Mouse (Mus musculus) MEL (cell line): Measurements from ENCODE around the gene Hrk.

ENCODE experiments used
- CTCF ChIP-seq, 3 experiments: IDR thresholded peaks in 2 of 3; conservative IDR thresholded peaks in 1 of 3; 2 replicates each; pipeline ENCODE4 v1.5.1; 2011 to 2012; ENCODE audit warnings: low read length in 3 of 3, low read depth in 2 of 3, mild to moderate bottlenecking in 2 of 3, improper control_type of control experiment in 1 of 3, inconsistent platforms in 1 of 3, mixed read lengths in 1 of 3, moderate library complexity in 1 of 3; ENCODE audit not compliant: control insufficient read depth in 1 of 3, insufficient read depth in 1 of 3, poor library complexity in 1 of 3, severe bottlenecking in 1 of 3
- EP300 ChIP-seq, 2 experiments: IDR thresholded peaks; 2 replicates each; pipeline ENCODE4 v1.6.1; 2011; ENCODE audit warnings: improper control_type of control experiment in 2 of 2, low read length in 2 of 2, low read depth in 1 of 2, mild to moderate bottlenecking in 1 of 2
- ETS1 ChIP-seq: IDR thresholded peaks from 2 replicates; pipeline ENCODE4 v1.6.1; 2012; ENCODE audit warnings: low read depth, mild to moderate bottlenecking, inconsistent platforms, low read length, improper control_type of control experiment, moderate library complexity
- GABPA ChIP-seq: IDR thresholded peaks from 2 replicates; pipeline ENCODE4 v1.6.1; 2012; ENCODE audit warnings: low read depth, mild to moderate bottlenecking, inconsistent platforms, low read length, improper control_type of control experiment, moderate library complexity
- HCFC1 ChIP-seq: IDR thresholded peaks from 2 replicates; pipeline ENCODE4 v1.6.1; 2012; ENCODE audit warnings: low read depth, mild to moderate bottlenecking, inconsistent platforms, low read length, improper control_type of control experiment, moderate library complexity
- NELFE ChIP-seq: IDR thresholded peaks from 2 replicates; pipeline ENCODE4 v1.6.1; 2011; ENCODE audit warnings: low read depth, low read length, improper control_type of control experiment
- POLR2A ChIP-seq, 2 experiments: IDR thresholded peaks; 2 replicates each; pipeline ENCODE4 v1.6.1; 2011 to 2012; ENCODE audit warnings: low read length in 2 of 2, mild to moderate bottlenecking in 2 of 2, control low read depth in 1 of 2, improper control_type of control experiment in 1 of 2, low read depth in 1 of 2, moderate library complexity in 1 of 2; ENCODE audit not compliant: control insufficient read depth in 1 of 2, insufficient read depth in 1 of 2, poor library complexity in 1 of 2
- RAD21 ChIP-seq: IDR thresholded peaks from 2 replicates; pipeline ENCODE4 v1.6.1; 2011; ENCODE audit warnings: mild to moderate bottlenecking, low read depth, low read length, improper control_type of control experiment
- TBP ChIP-seq: IDR thresholded peaks from 2 replicates; pipeline ENCODE4 v1.8.0; 2011; ENCODE audit warnings: low read depth, low read length, improper control_type of control experiment
- ZC3H11A ChIP-seq: IDR thresholded peaks from 2 replicates; pipeline ENCODE4 v1.6.1; 2012; ENCODE audit warnings: low read depth, mild to moderate bottlenecking, inconsistent platforms, low read length, improper control_type of control experiment
- ZKSCAN1 ChIP-seq: IDR thresholded peaks from 2 replicates; pipeline ENCODE4 v1.6.1; 2012; ENCODE audit warnings: low read depth, mild to moderate bottlenecking, inconsistent platforms, low read length, improper control_type of control experiment, moderate library complexity
- ZNF384 ChIP-seq: IDR thresholded peaks from 2 replicates; pipeline ENCODE4 v1.6.1; 2012; ENCODE audit warnings: low read depth, mild to moderate bottlenecking, inconsistent platforms, low read length, improper control_type of control experiment

GRCm38 (mm10) chr5:118145458-118145857, 19.0 kb upstream of the Hrk start:
- TF ChIP-seq CTCF (IDR thresholded peaks at IDR 0.05 in 2 of 3, conservative IDR thresholded peaks at IDR 0.05 in 1 of 3; ENCODE audit: control insufficient read depth in 1 of 3, insufficient read depth in 1 of 3, low read depth in 2 of 3, low read length in 3 of 3, poor library complexity in 1 of 3, severe bottlenecking in 1 of 3) (no peak), POLR2A (IDR thresholded peaks at IDR 0.05; ENCODE audit: control insufficient read depth in 1 of 2, insufficient read depth in 1 of 2, low read depth in 1 of 2, low read length in 2 of 2, poor library complexity in 1 of 2) (no peak), ZKSCAN1 (no peak), ETS1 (no peak), TBP (no peak), EP300 (IDR thresholded peaks at IDR 0.05; ENCODE audit: low read depth in 1 of 2, low read length in 2 of 2) (no peak), HCFC1 (no peak), RAD21 (no peak), GABPA (no peak), NELFE (no peak), ZNF384 (no peak), ZC3H11A (no peak)
